Mouse (Mus musculus): ENCODE measurements around the gene Cdkn2d. TPM values are rescaled to one million over a fixed set of nuclear protein-coding genes. Genes with fewer than 3 reads are reported as not detected.
"Not testable (repeated sequence)": the region's sequence is repeated elsewhere in the genome, so short reads cannot be mapped to it uniquely, and the experiment has no call there.

The Cdkn2d gene
- polyA plus RNA-seq, 1 experiment from 2014 or later: 28.0 TPM

GRCm38 (mm10) chr9:21261831-21262230 lies 29.4 kb downstream of the Cdkn2d start:
- ATAC-seq (ENCODE audit: low FRiP score, low TSS enrichment) (no peak), DNase-seq (ENCODE audit: low spot score) (no peak)
- Histone ChIP-seq H3K4me2 (replicated peaks; ENCODE audit: low read depth) (no peak overlapping the region), H3K27ac (replicated peaks) (no peak overlapping the region), H3K4me1 (replicated peaks; ENCODE audit: control insufficient read depth, insufficient read depth) (peaks cover 4% of the 10 kb centered on the region; the same call in 1 of the 2 replicates), H3K36me3 (ENCODE audit: control insufficient read depth, insufficient read depth, low read length) (no peaks in the 10 kb centered on the region; the same call in 1 of the 2 replicates), H3K9ac (ENCODE audit: low read length) (no peak overlapping the region), H3K9me3 (ENCODE audit: control insufficient read depth, low read length) (no peaks in the 10 kb centered on the region), H3K4me3 (ENCODE audit: low read depth, low read length) (no peak overlapping the region), H3K27me3 (ENCODE audit: control insufficient read depth, insufficient read depth, low read length) (no peaks in the 10 kb centered on the region)
- WGBS: 42% methylated on average over 2 of the region's 2 CpGs
- TF ChIP-seq EP300 (optimal IDR thresholded peaks at IDR 0.05) (no peak), CTCF (IDR thresholded peaks at IDR 0.05; ENCODE audit: low read depth) (no peak)

- Histone ChIP-seq H3K9ac (ENCODE audit: low read length) (no peak overlapping the region), H3K4me3 (ENCODE audit: low read depth, low read length) (no peak overlapping the region), H3K9me3 (ENCODE audit: control insufficient read depth, low read length) (no peaks in the 10 kb centered on the region), H3K4me1 (replicated peaks; ENCODE audit: control insufficient read depth, insufficient read depth) (peaks cover 4% of the 10 kb centered on the region; the same call in 1 of the 2 replicates), H3K27ac (replicated peaks) (no peak overlapping the region), H3K27me3 (ENCODE audit: control insufficient read depth, insufficient read depth, low read length) (no peaks in the 10 kb centered on the region), H3K4me2 (replicated peaks; ENCODE audit: low read depth) (no peak overlapping the region), H3K36me3 (ENCODE audit: control insufficient read depth, insufficient read depth, low read length) (no peaks in the 10 kb centered on the region)
- WGBS: 81% methylated on average over 6 of the region's 6 CpGs
- ATAC-seq (ENCODE audit: low FRiP score, low TSS enrichment) (no peak), DNase-seq (ENCODE audit: low spot score) (no peak)
- TF ChIP-seq EP300 (optimal IDR thresholded peaks at IDR 0.05): no peak
- no peak for TF ChIP-seq CTCF (IDR thresholded peaks at IDR 0.05; ENCODE audit: low read depth)
Measured at GRCm38 (mm10) chr9:21260491-21261040, 30.6 kb downstream of the Cdkn2d start.

DNA sequence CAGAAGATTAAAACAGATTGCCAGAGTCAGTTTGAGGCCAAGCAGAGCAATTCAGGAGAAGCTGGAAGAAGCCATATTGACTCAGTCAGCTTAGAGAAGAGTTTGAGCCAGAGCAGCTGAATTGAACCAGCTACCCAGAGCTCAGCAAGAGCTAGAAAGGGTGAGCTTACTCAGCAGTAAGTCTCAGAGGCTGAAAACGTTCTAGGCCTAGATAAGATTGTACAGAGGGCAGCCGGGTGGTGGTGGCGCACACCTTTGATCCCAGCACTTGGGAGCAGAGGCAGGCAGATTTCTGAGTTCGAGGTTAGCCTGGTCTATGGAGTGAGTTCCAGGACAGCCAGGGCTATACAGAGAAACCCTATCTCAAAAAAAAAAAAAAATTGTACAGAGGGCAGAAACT lies 34.9 kb downstream of the Cdkn2d start:
- not testable (repeated sequence) for H3K36me3 ChIP-seq (ENCODE audit: control insufficient read depth, insufficient read depth, low read length); H3K4me2 ChIP-seq (replicated peaks; ENCODE audit: low read depth); H3K9me3 ChIP-seq (ENCODE audit: control insufficient read depth, low read length); DNase-seq (ENCODE audit: low spot score); H3K4me1 ChIP-seq (replicated peaks; ENCODE audit: control insufficient read depth, insufficient read depth); H3K4me3 ChIP-seq (ENCODE audit: low read depth, low read length); H3K27ac ChIP-seq (replicated peaks); ATAC-seq (ENCODE audit: low FRiP score, low TSS enrichment); H3K9ac ChIP-seq (ENCODE audit: low read length); H3K27me3 ChIP-seq (ENCODE audit: control insufficient read depth, insufficient read depth, low read length)
- 83% methylated on average over 4 of the region's 4 CpGs for WGBS

GRCm38 (mm10) chr9:21254690-21255089 lies 36.5 kb downstream of the Cdkn2d start:
- DNase-seq (ENCODE audit: low spot score): no peak
- Histone ChIP-seq H3K4me1 (replicated peaks; ENCODE audit: control insufficient read depth, insufficient read depth) (no peaks in the 10 kb centered on the region), H3K27me3 (ENCODE audit: control insufficient read depth, insufficient read depth, low read length) (no peaks in the 10 kb centered on the region), H3K9me3 (ENCODE audit: control insufficient read depth, low read length) (no peaks in the 10 kb centered on the region), H3K4me2 (replicated peaks; ENCODE audit: low read depth) (no peak overlapping the region), H3K27ac (replicated peaks) (no peak overlapping the region), H3K9ac (ENCODE audit: low read length) (no peak overlapping the region), H3K4me3 (ENCODE audit: low read depth, low read length) (no peak overlapping the region), H3K36me3 (ENCODE audit: control insufficient read depth, insufficient read depth, low read length) (no peaks in the 10 kb centered on the region)
- TF ChIP-seq EP300 (optimal IDR thresholded peaks at IDR 0.05): no peak
- no peak for TF ChIP-seq CTCF (IDR thresholded peaks at IDR 0.05; ENCODE audit: low read depth)
- ATAC-seq (ENCODE audit: low FRiP score, low TSS enrichment): no peak

DNA sequence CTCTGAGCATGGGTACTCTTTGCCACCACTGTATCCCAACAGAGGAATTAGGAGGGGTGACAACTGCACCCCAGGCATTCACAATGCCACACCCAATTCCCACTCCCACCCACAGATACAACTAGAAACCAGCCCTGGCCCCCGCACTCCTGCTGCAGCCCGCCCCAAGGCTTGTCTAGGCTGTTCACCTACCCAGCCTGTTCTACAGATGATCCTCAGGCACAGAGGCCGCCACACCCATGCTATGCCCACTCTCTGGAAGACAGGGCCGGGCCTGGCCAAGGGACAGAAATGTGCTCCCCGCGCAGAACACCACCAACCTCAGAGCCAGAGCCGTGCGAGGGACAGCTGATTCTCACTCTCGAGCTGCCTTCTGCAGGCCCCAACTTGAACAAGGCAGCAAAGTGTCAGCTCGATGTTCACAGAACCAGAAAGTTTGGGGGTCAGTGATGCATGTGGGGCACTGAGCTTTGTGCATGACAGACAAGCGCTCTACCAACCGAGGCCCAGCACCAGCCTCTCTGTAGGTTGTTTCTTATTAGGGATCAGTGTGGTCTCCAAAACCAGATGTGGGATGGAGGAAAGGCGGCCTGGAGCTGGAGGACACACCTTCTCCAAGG lies 40.0 kb downstream of the Cdkn2d start:
- no peak overlapping the region for H3K9ac ChIP-seq (ENCODE audit: low read length)
- no peak overlapping the region for H3K4me3 ChIP-seq (ENCODE audit: low read depth, low read length)
- TF ChIP-seq EP300 (optimal IDR thresholded peaks at IDR 0.05): no peak
- no peak for TF ChIP-seq CTCF (IDR thresholded peaks at IDR 0.05; ENCODE audit: low read depth)
- H3K4me2 ChIP-seq (replicated peaks; ENCODE audit: low read depth): no peak overlapping the region
- 37% methylated on average over 13 of the region's 13 CpGs for WGBS
- peak overlapping the region; percentile 74 for H3K27ac ChIP-seq (replicated peaks)
- H3K27me3 ChIP-seq (ENCODE audit: control insufficient read depth, insufficient read depth, low read length): peaks cover 3% of the 10 kb centered on the region; the same call in 1 of the 2 replicates
- no peak for DNase-seq (ENCODE audit: low spot score)
- no peaks in the 10 kb centered on the region for H3K4me1 ChIP-seq (replicated peaks; ENCODE audit: control insufficient read depth, insufficient read depth)
- no peaks in the 10 kb centered on the region for H3K36me3 ChIP-seq (ENCODE audit: control insufficient read depth, insufficient read depth, low read length)
- peak; percentile 40; the same call in 1 of the 2 replicates for ATAC-seq (ENCODE audit: low FRiP score, low TSS enrichment)
- H3K9me3 ChIP-seq (ENCODE audit: control insufficient read depth, low read length): no peaks in the 10 kb centered on the region

GRCm38 (mm10) chr9:21250509-21250908 lies 40.7 kb downstream of the Cdkn2d start:
- no peak for TF ChIP-seq EP300 (optimal IDR thresholded peaks at IDR 0.05)
- no peak for TF ChIP-seq CTCF (IDR thresholded peaks at IDR 0.05; ENCODE audit: low read depth)
- WGBS: 32% methylated on average over 2 of the region's 2 CpGs
- H3K36me3 ChIP-seq (ENCODE audit: control insufficient read depth, insufficient read depth, low read length): no peaks in the 10 kb centered on the region
- no peak overlapping the region for H3K4me3 ChIP-seq (ENCODE audit: low read depth, low read length)
- ATAC-seq (ENCODE audit: low FRiP score, low TSS enrichment) (no peak), DNase-seq (ENCODE audit: low spot score) (no peak)
- peak overlapping the region; percentile 74 for H3K27ac ChIP-seq (replicated peaks)
- H3K4me2 ChIP-seq (replicated peaks; ENCODE audit: low read depth): no peak overlapping the region
- H3K9ac ChIP-seq (ENCODE audit: low read length): no peak overlapping the region
- peaks cover 3% of the 10 kb centered on the region; the same call in 1 of the 2 replicates for H3K27me3 ChIP-seq (ENCODE audit: control insufficient read depth, insufficient read depth, low read length)
- no peaks in the 10 kb centered on the region for H3K9me3 ChIP-seq (ENCODE audit: control insufficient read depth, low read length)
- H3K4me1 ChIP-seq (replicated peaks; ENCODE audit: control insufficient read depth, insufficient read depth): no peaks in the 10 kb centered on the region
